Comparison of ENCODE assay signal across 8 mouse cellular contexts in genomic region chr9:27308045-27308444, GRCm38 (mm10). TPM values are rescaled to one million over a fixed set of nuclear protein-coding genes. Genes with fewer than 3 reads are reported as not detected.
DNase-seq lines count a peak whose midpoint lies in the region; ATAC-seq and TF ChIP-seq lines count a peak whose summit lies in the region.
"Had no signal": no experiment of that assay in that cellular context is flagged by ENCODE, and none has a peak within 500 bp of the region (broad histone marks: within the 10 kb centered on the region; RNA-seq: fewer than 3 reads in every experiment).

No protein-coding gene starts in this region.

- H3K4me1 ChIP-seq in liver, embryonic 11.5 days (replicated peaks; ENCODE audit: control insufficient read depth, insufficient read depth, low read length) = no peaks in the 10 kb centered on the region
- H3K4me1 ChIP-seq in liver, postnatal 0 days (ENCODE audit: insufficient read depth) = no peaks in the 10 kb centered on the region
- H3K4me1 ChIP-seq in embryonic facial prominence, embryonic 11.5 days (ENCODE audit: control insufficient read depth, insufficient read depth, low read length) = peaks cover 3% of the 10 kb centered on the region; the same call in 1 of the 2 replicates
- peaks cover 42% of the 10 kb centered on the region for H3K4me1 ChIP-seq in limb, embryonic 10.5 days
- no peaks in the 10 kb centered on the region for H3K4me1 ChIP-seq in intestine, embryonic 15.5 days (replicated peaks)

- H3K27me3 ChIP-seq in liver, embryonic 11.5 days (replicated peaks; ENCODE audit: control insufficient read depth, insufficient read depth, low read length) = peaks cover 11% of the 10 kb centered on the region
- H3K27me3 ChIP-seq in liver, postnatal 0 days (ENCODE audit: insufficient read depth, low read length) = no peaks in the 10 kb centered on the region
- no peaks in the 10 kb centered on the region for H3K27me3 ChIP-seq in embryonic facial prominence, embryonic 11.5 days (ENCODE audit: control insufficient read depth, insufficient read depth, low read length)
- peaks cover 18% of the 10 kb centered on the region; the same call in 1 of the 2 replicates for H3K27me3 ChIP-seq in limb, embryonic 10.5 days (ENCODE audit: low read depth, poor library complexity, severe bottlenecking)
- no peaks in the 10 kb centered on the region for H3K27me3 ChIP-seq in intestine, embryonic 15.5 days (replicated peaks)

- ATAC-seq in liver, embryonic 11.5 days (replicated peaks; ENCODE audit: low FRiP score) = no peak
- ATAC-seq in liver, postnatal 0 days = no peak
- ATAC-seq in embryonic facial prominence, embryonic 11.5 days (replicated peaks; ENCODE audit: insufficient number of reproducible peaks, low FRiP score, low TSS enrichment, low read depth) = 0 out of 2 replicates have a peak, but pooled peaks have one; percentile 35
- ATAC-seq in intestine, embryonic 15.5 days = no peak

- H3K4me3 ChIP-seq in liver, embryonic 11.5 days (ENCODE audit: low read depth, low read length) = no peak overlapping the region
- no peak overlapping the region for H3K4me3 ChIP-seq in liver, postnatal 0 days (ENCODE audit: low read depth, low read length)
- H3K4me3 ChIP-seq in embryonic facial prominence, embryonic 11.5 days (ENCODE audit: low read depth, low read length) = no peak overlapping the region
- no peak overlapping the region for H3K4me3 ChIP-seq in limb, embryonic 10.5 days
- H3K4me3 ChIP-seq in intestine, embryonic 15.5 days (replicated peaks) = no peak overlapping the region

- TF ChIP-seq CTCF in liver, postnatal 0 days (IDR thresholded peaks at IDR 0.05; ENCODE audit: low read depth) = no peak

- peak; percentile 51 for DNase-seq in liver, embryonic 11.5 days (ENCODE audit: low spot score)
- DNase-seq in liver, postnatal 0 days = no peak
- peak; percentile 75 for DNase-seq in embryonic facial prominence, embryonic 11.5 days (ENCODE audit: low spot score)
- DNase-seq in limb, embryonic 10.5 days (ENCODE audit: low spot score) = peak; percentile 60
- DNase-seq in retina, postnatal 1 day = peak; percentile 65
- DNase-seq in c-Kit-positive CD71-positive TER-119-positive erythroid progenitor cells, embryonic 14.5 days (ENCODE audit: low spot score) = no peak

- H3K9ac ChIP-seq in liver, embryonic 11.5 days (ENCODE audit: low read depth, low read length) = no peak overlapping the region
- no peak overlapping the region for H3K9ac ChIP-seq in liver, postnatal 0 days (replicated peaks)
- no peak overlapping the region for H3K9ac ChIP-seq in embryonic facial prominence, embryonic 11.5 days (replicated peaks; ENCODE audit: low read length)
- no peak overlapping the region for H3K9ac ChIP-seq in intestine, embryonic 15.5 days

- no peaks in the 10 kb centered on the region for H3K36me3 ChIP-seq in liver, embryonic 11.5 days (ENCODE audit: control insufficient read depth, insufficient read depth, low read length)
- H3K36me3 ChIP-seq in liver, postnatal 0 days (replicated peaks; ENCODE audit: insufficient read depth, low read length) = no peaks in the 10 kb centered on the region
- no peaks in the 10 kb centered on the region for H3K36me3 ChIP-seq in embryonic facial prominence, embryonic 11.5 days (replicated peaks; ENCODE audit: control insufficient read depth, insufficient read depth, low read depth, low read length)
- no peaks in the 10 kb centered on the region for H3K36me3 ChIP-seq in limb, embryonic 10.5 days
- no peaks in the 10 kb centered on the region for H3K36me3 ChIP-seq in intestine, embryonic 15.5 days

- H3K27ac ChIP-seq in liver, embryonic 11.5 days (ENCODE audit: low read depth, low read length) = no peak overlapping the region
- H3K27ac ChIP-seq in liver, postnatal 0 days (ENCODE audit: low read depth) = no peak overlapping the region
- H3K27ac ChIP-seq in embryonic facial prominence, embryonic 11.5 days (replicated peaks; ENCODE audit: low read depth, low read length) = no peak overlapping the region; the same call in 1 of the 2 replicates
- no peak overlapping the region for H3K27ac ChIP-seq in limb, embryonic 10.5 days
- H3K27ac ChIP-seq in intestine, embryonic 15.5 days = no peak overlapping the region

- H3K9me3 ChIP-seq in liver, embryonic 11.5 days (ENCODE audit: control insufficient read depth, low read length) = no peaks in the 10 kb centered on the region
- H3K9me3 ChIP-seq in liver, postnatal 0 days (ENCODE audit: low read length) = no peaks in the 10 kb centered on the region
- no peaks in the 10 kb centered on the region for H3K9me3 ChIP-seq in embryonic facial prominence, embryonic 11.5 days (replicated peaks; ENCODE audit: control insufficient read depth, low read length)
- no peaks in the 10 kb centered on the region for H3K9me3 ChIP-seq in limb, embryonic 10.5 days (replicated peaks)
- H3K9me3 ChIP-seq in intestine, embryonic 15.5 days = no peaks in the 10 kb centered on the region

- 29% methylated on average over 7 of the region's 7 CpGs for WGBS in liver, embryonic 11.5 days
- WGBS in liver, postnatal 0 days (ENCODE audit: insufficient replicate concordance) = 18% methylated on average over 7 of the region's 7 CpGs
- 29% methylated on average over 7 of the region's 7 CpGs for WGBS in embryonic facial prominence, embryonic 11.5 days
- WGBS in limb, embryonic 10.5 days = 35% methylated on average over 7 of the region's 7 CpGs
- WGBS in intestine, embryonic 15.5 days = 23% methylated on average over 7 of the region's 7 CpGs

- TF ChIP-seq EP300 in liver, postnatal 0 days (IDR thresholded peaks at IDR 0.05; ENCODE audit: low read depth) = no peak

- H3K4me2 ChIP-seq in liver, embryonic 11.5 days = no peak overlapping the region
- no peak overlapping the region for H3K4me2 ChIP-seq in liver, postnatal 0 days (ENCODE audit: low read depth, low read length)
- no peak overlapping the region for H3K4me2 ChIP-seq in embryonic facial prominence, embryonic 11.5 days (ENCODE audit: low read depth, low read length)
- H3K4me2 ChIP-seq in intestine, embryonic 15.5 days (replicated peaks) = no peak overlapping the region

RNA-seq across cellular contexts. Expression of gene Igsf9b, which starts 9.0 kb away (rescaled TPM):
- 0.25 and 0.48 TPM in 2 replicates for polyA plus RNA-seq in liver, embryonic 11.5 days (2014; fragmentation: Nextera tagmentation; extraction: Ambion mirVana)
- 0.01 TPM in 2 replicates for polyA plus RNA-seq in liver, postnatal 0 days (2015; fragmentation: Nextera tagmentation; extraction: Ambion mirVana)
- 2.1 and 2.4 TPM in 2 replicates for polyA plus RNA-seq in embryonic facial prominence, embryonic 11.5 days (2014; fragmentation: Nextera tagmentation; extraction: Ambion mirVana)
- 3.3 and 3.4 TPM in 2 replicates for polyA plus RNA-seq in limb, embryonic 10.5 days (2016; fragmentation: Nextera tagmentation; extraction: Ambion mirVana)
- polyA plus RNA-seq in intestine, embryonic 15.5 days (2015; fragmentation: Nextera tagmentation; extraction: Ambion mirVana) = 4.4 and 4.7 TPM in 2 replicates
- polyA plus RNA-seq: liver, adult 2 months had no signal

Comparison
In these comparisons a context has a peak if more than half of its experiments do, and no peak if none do; other contexts are left out.
1. DNase-seq: peak in liver, embryonic 11.5 days (single experiment), embryonic facial prominence, embryonic 11.5 days (single experiment), limb, embryonic 10.5 days (single experiment) and retina, postnatal 1 day (single experiment); none in liver, postnatal 0 days (single experiment) and c-Kit-positive CD71-positive TER-119-positive erythroid progenitor cells, embryonic 14.5 days (single experiment).